Mouse (Mus musculus): ENCODE results near the gene Ecsit.

GRCm38 (mm10) chr9:22051958-22052254 is 33.3 kb downstream of the Ecsit start, which contains the start of gene Elavl3:
- TF ChIP-seq CTCF (IDR thresholded peaks at IDR 0.05; ENCODE audit: extremely low read depth, insufficient read length, insufficient replicate concordance, low read depth, low read length) (no peak), POLR2A (IDR thresholded peaks at IDR 0.05; ENCODE audit: low read depth, low read length) (no peak)

Data from small intestine, adult 2 months (tissue).